12 mouse cellular contexts compared by ENCODE assay signal in the genomic region with DNA sequence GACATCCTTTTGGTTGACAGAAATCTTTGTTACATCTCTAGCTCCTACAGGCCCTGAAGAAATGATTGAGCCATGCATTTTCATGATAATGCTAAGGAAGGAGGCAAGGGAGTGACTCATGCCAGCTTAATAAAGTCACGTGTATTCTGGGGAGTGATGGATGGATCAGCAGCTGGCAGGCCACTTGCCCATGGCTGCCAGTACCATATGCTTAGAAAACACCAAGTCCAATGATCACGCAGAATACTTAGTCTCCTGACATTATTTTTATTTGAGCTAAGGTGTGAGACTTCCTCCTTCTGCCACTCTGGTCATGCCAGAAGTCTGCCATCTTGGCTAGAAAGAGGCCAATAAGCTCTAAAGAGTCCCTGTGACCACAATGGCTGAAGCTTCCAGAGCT.
"Had no signal": no experiment of that assay in that cellular context is flagged by ENCODE, and none has a peak within 500 bp of the region (broad histone marks: within the 10 kb centered on the region; RNA-seq: fewer than 3 reads in every experiment).

No protein-coding gene starts in this region.

- H3K9ac ChIP-seq: limb, embryonic 13.5 days; liver, embryonic 15.5 days; neural tube, embryonic 12.5 days had no signal

- H3K4me1 ChIP-seq: liver, embryonic 15.5 days had no signal

- H3K4me3 ChIP-seq: limb, embryonic 13.5 days; liver, embryonic 15.5 days; midbrain, embryonic 10.5 days; neural tube, embryonic 12.5 days had no signal

- H3K36me3 ChIP-seq: limb, embryonic 13.5 days; liver, embryonic 15.5 days; midbrain, embryonic 10.5 days; neural tube, embryonic 12.5 days had no signal

- H3K27ac ChIP-seq: limb, embryonic 13.5 days; liver, embryonic 15.5 days; midbrain, embryonic 10.5 days; neural tube, embryonic 12.5 days had no signal

- H3K9me3 ChIP-seq: limb, embryonic 13.5 days; liver, embryonic 15.5 days; midbrain, embryonic 10.5 days; neural tube, embryonic 12.5 days had no signal

- DNase-seq: kidney, adult 8-10 months; kidney, postnatal 25 days; left cerebral cortex, postnatal 4 days; lung, adult 2 months; lung, postnatal 10 days; midbrain, embryonic 14.5 days; right cerebral cortex, postnatal 25 days; thymus, postnatal 14 days had no signal

- H3K4me2 ChIP-seq: limb, embryonic 13.5 days; liver, embryonic 15.5 days; neural tube, embryonic 12.5 days had no signal

- H3K27me3 ChIP-seq: liver, embryonic 15.5 days; neural tube, embryonic 12.5 days had no signal
